Mouse (Mus musculus) liver, embryonic 14 days (tissue): ENCODE results near the gene Rnaset2a. TPM values are rescaled to one million over a fixed set of nuclear protein-coding genes. Genes with fewer than 3 reads are reported as not detected.

Experiments
- polyA plus RNA-seq: library from polyadenylated mRNA; depleted of rRNA; stranded (reverse); fragments of >200 nt; gene quantifications from 2 replicates; pipeline ENCODE4 v1.2.3, GENCODE M21; 2012; rRNA removed

The Rnaset2a gene
- polyA plus RNA-seq, result 14.1 and 14.9 TPM in 2 replicates

GRCm38 (mm10) chr17:8147439-8148316 is at the start of gene Rnaset2a, which contains the start of gene Gm49673:
Rnaset2a (minus strand) TSS chr17:8148097.
Gm49673 (minus strand) TSS chr17:8147788.

GRCm38 (mm10) chr17:8164701-8165607 is 17.1 kb upstream of the Rnaset2a start, which contains the start of gene Fgfr1op:
Fgfr1op (plus strand) TSS chr17:8165501.

Other genes with a start within 250 kb of the Rnaset2a start
- 0.66 and 0.93 TPM in 2 replicates for gene Tagap, start 222.1 kb downstream of the Rnaset2a start, polyA plus RNA-seq
- gene Rsph3a, start 202.5 kb downstream of the Rnaset2a start, polyA plus RNA-seq, result 10.9 and 12.1 TPM in 2 replicates
- gene Gm49673, start 309 bp downstream of the Rnaset2a start, polyA plus RNA-seq, result 0.05 and 0.09 TPM in 2 replicates
- 5.9 and 6.9 TPM in 2 replicates for gene Fgfr1op, start 17.4 kb upstream of the Rnaset2a start, polyA plus RNA-seq
- gene Ccr6, start 87.9 kb upstream of the Rnaset2a start, polyA plus RNA-seq, result 0.06 and 0.08 TPM in 2 replicates
- 47.4 and 54.1 TPM in 2 replicates for gene Mpc1, start 134.8 kb upstream of the Rnaset2a start, polyA plus RNA-seq
- gene Sft2d1, start 163.0 kb upstream of the Rnaset2a start, polyA plus RNA-seq, result 45.4 and 50.0 TPM in 2 replicates
- 0.03 and 0.06 TPM in 2 replicates for gene Prr18, start 189.4 kb upstream of the Rnaset2a start, polyA plus RNA-seq
- gene T2, start 207.9 kb upstream of the Rnaset2a start, polyA plus RNA-seq, result 0.03 and 0.07 TPM in 2 replicates